Mouse (Mus musculus): ENCODE data around the gene Dnmbp.

GRCm38 (mm10) chr19:43961185-43961584, 21.2 kb upstream of the Dnmbp start:
- TF ChIP-seq USF1 (IDR thresholded peaks at IDR 0.05; ENCODE audit: low read depth), result no peak
- no peak for TF ChIP-seq CEBPB (IDR thresholded peaks at IDR 0.05; ENCODE audit: low read depth)
